Mouse (Mus musculus) NIH3T3 (cell line): ENCODE data around the gene Arcn1.
A peak's percentile ranks its signal among the peaks of the same experiment; 100 is the strongest.

Source experiments
- DNase-seq: peaks from one replicate; pipeline ENCODE4 v3.0.0-alpha.2; 2012; ENCODE audit warnings: low read depth

The Arcn1 gene

DNA sequence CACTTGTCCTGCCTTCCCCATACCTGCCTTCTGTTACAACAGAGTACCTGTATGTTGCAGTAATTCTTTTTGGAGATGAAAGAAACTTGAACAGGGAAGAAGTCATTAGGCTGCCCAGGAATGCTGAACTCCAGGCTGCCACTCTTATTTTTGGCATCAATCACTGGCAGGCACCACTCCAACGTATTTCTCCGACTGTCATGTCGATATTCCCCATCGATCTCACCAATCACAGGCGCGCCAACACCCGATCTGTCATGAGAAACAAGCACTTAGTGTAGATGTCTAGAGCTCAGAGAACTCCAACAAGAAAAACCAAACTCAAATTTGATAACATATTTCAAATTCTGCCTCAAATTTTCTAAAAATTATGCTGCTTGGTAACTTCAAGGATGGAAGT, 22.3 kb downstream of the Arcn1 start:
- DNase-seq = no peak

DNA sequence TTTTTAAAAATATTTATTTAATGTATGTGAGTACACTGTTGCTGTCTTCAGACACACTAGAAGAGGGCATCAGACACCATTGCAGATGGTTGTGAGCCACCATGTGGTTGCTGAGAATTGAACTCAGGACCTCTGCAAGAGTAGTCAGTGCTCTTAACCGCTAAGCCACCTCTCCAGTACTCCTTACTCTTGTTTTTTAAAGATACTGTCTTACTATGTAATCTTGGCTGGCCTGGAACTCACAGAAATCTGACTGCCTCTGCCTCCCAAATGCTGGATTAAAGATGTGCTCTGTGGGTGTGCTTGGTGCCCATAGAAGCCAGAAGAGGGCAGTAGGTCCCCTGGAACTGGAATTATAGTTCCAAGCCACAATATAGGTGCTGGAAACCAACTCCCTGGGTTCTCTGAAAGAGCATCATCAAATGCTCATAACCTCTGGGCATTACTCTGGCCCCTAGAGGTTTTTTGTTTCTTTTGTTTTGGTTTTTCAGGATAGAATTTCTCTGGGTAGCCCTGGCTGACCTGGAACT, 26.9 kb downstream of the Arcn1 start:
- DNase-seq = no peak

GRCm38 (mm10) chr9:44737240-44737949, 30.2 kb downstream of the Arcn1 start:
- DNase-seq = peak; percentile 77

DNA sequence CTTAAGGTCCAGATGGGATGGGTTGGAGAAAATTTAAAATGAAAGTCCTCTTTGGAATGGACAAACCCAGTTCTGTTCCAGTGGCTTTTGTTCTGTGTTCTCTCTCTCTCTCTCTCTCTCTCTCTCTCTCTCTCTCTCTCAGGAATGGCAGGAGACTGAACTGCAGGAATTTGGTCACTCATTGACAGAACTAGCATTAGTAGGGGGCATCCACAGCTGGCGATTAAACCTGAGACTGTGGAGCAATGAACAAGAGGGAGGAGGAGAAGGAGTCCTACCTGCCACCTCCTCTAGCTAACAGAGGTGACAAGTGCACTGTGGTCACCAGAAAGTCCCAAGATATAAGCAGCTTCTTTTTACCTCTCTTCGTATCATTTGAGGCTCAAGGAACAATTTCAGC, 31.3 kb downstream of the Arcn1 start:
- no peak for DNase-seq

DNA sequence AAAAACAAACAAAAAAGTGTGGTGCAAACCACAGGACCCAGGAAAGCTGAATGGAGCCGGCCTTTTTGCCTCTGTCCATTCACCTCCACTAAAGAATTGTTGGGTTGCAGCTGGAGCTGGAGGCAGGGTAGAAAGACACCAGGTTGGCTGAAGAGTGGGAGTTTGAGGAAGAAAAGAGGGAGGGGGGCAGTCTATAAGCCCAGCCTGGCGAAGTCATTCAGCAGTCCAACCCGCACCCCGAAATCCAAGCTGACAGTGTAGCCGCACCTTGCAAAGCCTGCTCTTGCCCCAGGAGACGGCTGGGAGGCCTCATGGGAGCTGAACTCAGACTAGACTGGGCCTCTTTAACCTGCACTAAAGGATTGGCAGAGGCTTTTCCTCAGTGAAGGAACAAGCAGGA, 31.8 kb downstream of the Arcn1 start:
- DNase-seq = no peak

- peak; percentile 88 for DNase-seq
Observed at GRCm38 (mm10) chr9:44734524-44735494, 32.8 kb downstream of the Arcn1 start, which contains the start of gene Phldb1. Phldb1 (minus strand) TSS chr9:44735198.

- DNase-seq = peak; percentile 81
Observed at GRCm38 (mm10) chr9:44733671-44734523, 33.7 kb downstream of the Arcn1 start.

DNA sequence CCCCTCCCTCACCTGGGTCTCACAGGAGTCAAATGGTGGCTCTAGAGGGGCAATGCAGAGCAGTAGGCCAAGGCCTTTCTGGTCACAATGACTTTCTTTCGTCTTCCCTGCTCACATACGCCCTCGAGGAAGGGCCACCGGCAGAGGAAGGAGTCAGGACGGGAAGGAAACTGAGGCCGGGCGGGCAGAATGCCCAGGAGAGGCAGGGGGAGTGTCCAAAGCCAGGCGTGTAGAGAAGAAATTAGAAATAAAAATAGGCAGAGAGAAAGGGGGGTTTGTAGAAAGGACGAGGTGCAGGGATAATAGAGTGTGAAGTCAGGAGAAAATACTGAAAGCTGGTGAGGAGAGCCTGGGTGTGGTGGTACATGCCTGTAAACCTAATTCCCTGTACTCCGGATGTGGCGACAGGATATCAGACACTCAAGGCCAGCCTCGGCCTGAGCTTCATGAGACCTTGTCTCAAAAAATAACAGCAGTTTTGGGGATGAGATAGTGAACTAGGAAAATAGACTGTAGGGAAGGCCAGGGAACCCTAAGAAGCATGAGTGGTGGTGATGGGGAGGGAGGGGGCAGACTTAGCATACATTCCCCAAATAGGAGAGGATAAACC, 34.6 kb downstream of the Arcn1 start:
- DNase-seq = peak; percentile 20

- DNase-seq = no peak
Observed at GRCm38 (mm10) chr9:44732130-44732549, 35.5 kb downstream of the Arcn1 start.

DNA sequence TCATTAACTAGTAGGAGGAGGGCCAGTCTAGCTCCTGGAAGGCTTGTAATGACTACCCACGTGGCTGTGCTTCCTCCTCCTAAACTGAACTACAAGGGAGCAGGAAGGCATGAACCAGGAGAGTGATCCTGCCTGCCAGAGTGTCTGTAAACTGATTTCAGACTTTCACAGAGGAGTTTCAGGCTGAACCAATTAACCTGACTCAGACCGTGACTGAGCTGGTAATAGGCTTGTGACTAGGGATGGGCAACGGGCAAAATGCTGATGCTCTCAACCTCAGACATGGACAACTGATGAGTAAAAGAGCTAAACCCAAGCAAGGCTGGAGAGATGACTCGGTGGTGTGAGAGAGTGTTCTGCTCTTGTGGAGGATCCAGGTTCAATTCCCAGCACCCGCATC, 40.2 kb downstream of the Arcn1 start:
- DNase-seq = peak; percentile 33

DNA sequence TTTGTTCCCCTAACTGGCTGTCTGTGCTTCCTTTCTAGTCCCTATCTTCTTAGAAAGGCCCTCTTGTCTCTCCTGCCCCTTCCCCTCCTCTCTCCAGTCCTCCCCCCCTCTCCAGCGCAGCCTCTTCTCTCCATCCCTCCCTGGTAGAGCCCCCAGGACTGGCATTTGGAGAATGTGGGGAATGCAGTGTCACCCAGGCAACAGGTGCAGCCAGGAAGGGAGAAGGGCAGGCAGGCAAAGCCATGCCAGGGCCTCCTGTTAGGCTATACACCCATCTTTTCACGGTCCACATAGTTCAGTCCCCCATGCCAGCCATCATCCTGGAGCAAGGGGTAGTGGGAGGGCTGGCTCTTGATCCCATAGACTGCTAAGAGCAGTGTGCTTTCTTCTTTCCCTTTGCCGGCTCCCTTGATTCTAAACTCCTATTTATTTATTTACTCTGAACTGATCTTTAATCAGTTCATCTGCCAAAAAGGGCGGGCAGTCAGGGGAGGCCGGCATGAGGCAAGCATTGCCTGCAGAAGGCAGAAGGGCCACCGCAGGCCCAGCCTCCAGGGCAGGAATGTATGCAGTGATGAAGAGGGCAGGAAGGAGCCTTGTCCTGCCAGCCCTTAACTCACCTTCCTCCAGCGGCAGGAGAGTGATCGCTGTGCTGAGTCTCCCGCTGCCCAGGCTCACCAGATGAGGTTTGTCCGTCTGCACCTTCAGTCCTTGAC, 41.1 kb downstream of the Arcn1 start:
- no peak for DNase-seq

GRCm38 (mm10) chr9:44724665-44725064, 43.0 kb downstream of the Arcn1 start:
- no peak for DNase-seq

- DNase-seq = no peak
Observed at GRCm38 (mm10) chr9:44724223-44724622, 43.4 kb downstream of the Arcn1 start.

GRCm38 (mm10) chr9:44723521-44724041, 44.1 kb downstream of the Arcn1 start:
- DNase-seq = peak; percentile 48

- no peak for DNase-seq
Observed at GRCm38 (mm10) chr9:44723008-44723407, 44.6 kb downstream of the Arcn1 start.

DNA sequence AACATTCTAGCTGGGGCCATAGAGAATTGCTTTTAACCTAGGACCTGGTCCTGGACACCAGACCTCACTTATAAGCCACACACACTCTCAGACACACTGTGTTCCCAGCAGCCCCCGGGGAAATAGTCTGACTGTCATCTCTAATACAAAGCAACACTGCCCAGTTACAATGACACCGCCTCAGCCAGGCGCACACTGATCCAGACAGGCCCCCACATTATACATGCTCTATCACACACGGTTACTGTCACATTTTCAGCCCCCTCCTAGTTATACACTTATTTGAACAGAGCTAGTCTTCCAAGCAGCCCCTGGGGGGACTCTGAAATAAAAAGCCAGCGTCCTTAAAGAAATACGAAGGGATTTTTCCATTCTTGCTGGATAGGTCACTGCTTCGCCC, 45.1 kb downstream of the Arcn1 start:
- no peak for DNase-seq

DNA sequence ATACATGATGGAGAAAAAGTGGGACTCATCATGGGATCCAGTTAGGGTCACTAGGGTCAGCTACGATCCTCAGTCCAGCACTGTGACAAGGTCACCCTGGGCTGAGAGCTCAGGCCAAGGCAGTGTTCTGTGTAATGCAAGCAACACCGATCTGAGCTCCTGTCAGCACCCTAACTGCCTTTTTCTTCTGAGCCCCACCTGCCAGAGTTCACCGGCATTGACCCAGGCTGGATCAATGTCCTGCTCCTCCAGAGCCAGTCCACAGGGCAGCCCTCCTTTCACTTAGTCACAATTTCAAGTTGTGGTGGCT, 45.8 kb downstream of the Arcn1 start:
- no peak for DNase-seq

GRCm38 (mm10) chr9:44721154-44721876, 46.3 kb downstream of the Arcn1 start:
- DNase-seq = peak; percentile 88

GRCm38 (mm10) chr9:44720358-44721153, 47.1 kb downstream of the Arcn1 start:
- DNase-seq = no peak
